Mouse (Mus musculus): Measurements from ENCODE around the gene Sae1.
A peak's percentile ranks its signal among the peaks of the same experiment; 100 is the strongest.

Gene Sae1

GRCm38 (mm10) chr7:16273766-16274140, 113.9 kb downstream of the Sae1 start:
- peak; percentile 87 to 89 for DNase-seq

GRCm38 (mm10) chr7:16273081-16273765, 114.4 kb downstream of the Sae1 start, which contains the start of gene Inafm1:
TSS of gene Inafm1 (minus strand) at chr7:16273617.
- DNase-seq = peak; percentile 87 to 91

- peak in 1 of 2 experiments; percentile 71 for DNase-seq
Observed at GRCm38 (mm10) chr7:16272681-16273080, 114.9 kb downstream of the Sae1 start.

GRCm38 (mm10) chr7:16271139-16271538, 116.5 kb downstream of the Sae1 start:
- no peak for DNase-seq
